Mouse (Mus musculus): ENCODE results near the gene Olfr765.
A peak's percentile ranks its signal among the peaks of the same experiment; 100 is the strongest.
"Not testable (repeated sequence)": the region's sequence is repeated elsewhere in the genome, so short reads cannot be mapped to it uniquely, and the experiment has no call there.

The Olfr765 gene

DNA sequence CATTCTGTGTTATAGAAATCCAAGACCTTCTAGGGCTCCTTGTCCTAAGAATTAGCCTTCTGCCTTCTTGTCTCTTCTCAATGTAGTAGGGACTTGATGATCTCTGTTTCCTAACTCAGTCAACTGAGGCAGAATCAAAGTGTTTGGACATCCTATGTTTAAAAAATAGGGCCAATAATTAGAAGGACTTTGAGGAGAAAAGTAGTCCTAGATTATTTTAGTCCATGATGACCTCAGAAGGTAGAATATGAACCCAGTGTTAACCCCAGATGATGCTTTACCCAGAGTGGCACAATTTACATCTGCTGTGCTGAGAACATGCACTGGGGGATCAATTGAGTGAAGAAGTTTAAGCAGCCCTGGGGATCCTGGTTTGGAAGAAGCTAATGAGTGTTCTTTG lies at the start of gene Olfr765:
Gene Olfr765, minus strand, starts transcription at position 101 of the 400 bp plus-strand sequence.
- DNase-seq (ENCODE audit: low spot score in 2 of 2): not testable (repeated sequence)

GRCm38 (mm10) chr10:129099275-129099674 lies 49.5 kb upstream of the Olfr765 start, which contains the start of gene Olfr768:
Olfr768 (minus strand) TSS chr10:129099375.
- DNase-seq (ENCODE audit: low spot score in 2 of 2): no peak

DNA sequence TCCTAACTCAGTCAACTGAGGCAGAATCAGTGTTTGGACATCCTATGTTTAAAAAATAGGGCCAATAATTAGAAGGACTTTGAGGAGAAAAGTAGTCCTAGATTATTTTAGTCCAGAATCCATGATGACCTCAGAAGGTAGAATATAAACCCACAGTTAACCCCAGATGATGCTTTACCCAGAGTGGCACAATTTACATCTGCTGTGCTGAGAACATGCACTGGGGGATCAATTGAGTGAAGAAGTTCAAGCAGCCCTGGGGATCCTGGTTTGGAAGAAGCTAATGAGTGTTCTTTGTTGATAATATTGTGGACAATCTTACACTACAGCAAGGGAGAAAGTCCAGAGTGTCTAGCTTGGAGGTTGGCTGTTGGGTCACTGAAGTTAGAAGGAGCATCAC lies 33.0 kb upstream of the Olfr765 start, which contains the start of gene Olfr767:
Gene Olfr767, minus strand, starts transcription at position 101 of the 400 bp plus-strand sequence.
- not testable (repeated sequence) for DNase-seq (ENCODE audit: low spot score in 2 of 2)

DNA sequence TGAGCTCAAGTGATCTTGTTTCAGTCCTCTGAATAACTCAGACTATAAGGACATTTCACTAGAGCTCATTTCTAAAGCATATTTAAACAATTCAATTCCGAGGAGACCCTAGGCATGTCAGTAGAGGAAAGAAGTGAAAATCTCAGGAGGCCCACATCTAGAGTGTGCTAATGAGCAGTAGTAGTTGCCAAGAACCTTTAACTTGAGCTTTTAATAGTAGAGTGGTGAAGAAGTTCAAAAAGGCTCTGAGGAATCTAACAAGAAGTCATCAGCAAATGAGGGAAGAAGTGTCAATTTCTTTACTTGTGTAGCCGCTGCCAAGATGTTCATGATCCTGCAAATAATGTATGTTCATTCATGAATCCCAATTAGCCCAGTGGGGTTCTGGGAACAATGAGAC lies 19.1 kb upstream of the Olfr765 start, which contains the start of gene Olfr766-ps1:
Gene Olfr766-ps1, minus strand, starts transcription at position 101 of the 400 bp plus-strand sequence.
- no peak for DNase-seq (ENCODE audit: low spot score in 2 of 2)

DNA sequence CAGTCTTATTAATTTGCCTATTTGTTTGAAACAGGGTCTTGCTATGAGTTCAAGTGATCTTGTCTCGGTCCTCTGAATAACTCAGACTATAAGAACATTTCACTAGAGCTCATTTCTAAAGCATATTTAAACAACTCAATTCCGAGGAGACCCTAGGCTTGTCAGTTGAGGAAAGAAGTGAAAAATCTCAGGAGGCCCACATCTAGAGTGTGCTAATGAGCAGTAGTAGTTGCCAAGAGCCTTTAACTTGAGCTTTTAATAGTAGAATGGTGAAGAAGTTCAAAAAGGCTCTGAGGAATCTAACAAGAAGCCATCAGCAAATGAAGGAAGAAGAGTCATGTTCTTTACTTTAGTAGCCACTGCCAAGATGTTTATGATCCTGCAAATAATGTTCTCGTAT lies 10.0 kb downstream of the Olfr765 start, which contains the start of gene Olfr764-ps1:
Gene Olfr764-ps1, minus strand, starts transcription at position 101 of the 400 bp plus-strand sequence.
- DNase-seq (ENCODE audit: low spot score in 2 of 2): no peak

DNA sequence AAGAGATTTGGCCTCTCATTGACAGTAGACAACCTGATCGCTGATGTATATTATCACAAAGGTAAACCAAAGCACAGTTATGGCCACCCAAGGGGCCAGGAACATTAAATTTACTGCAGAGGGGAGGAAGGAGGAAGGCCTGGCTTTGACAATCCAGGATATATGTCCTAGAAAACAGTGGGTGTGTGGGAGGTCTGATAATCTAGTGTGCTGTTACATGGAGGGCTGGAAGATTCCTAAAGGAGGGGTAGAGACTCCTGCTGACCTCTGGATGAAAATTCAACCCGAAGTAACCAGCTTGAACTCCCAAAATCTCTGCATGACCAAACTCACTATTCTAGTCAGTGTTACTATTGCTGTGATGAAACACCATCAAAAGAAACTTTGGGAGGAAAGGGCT lies 21.5 kb downstream of the Olfr765 start:
- DNase-seq (ENCODE audit: low spot score in 2 of 2): no peak

- peak; percentile 37 to 51 for DNase-seq (ENCODE audit: low spot score in 2 of 2)
Observed at GRCm38 (mm10) chr10:129026018-129026662, 23.7 kb downstream of the Olfr765 start.

DNA sequence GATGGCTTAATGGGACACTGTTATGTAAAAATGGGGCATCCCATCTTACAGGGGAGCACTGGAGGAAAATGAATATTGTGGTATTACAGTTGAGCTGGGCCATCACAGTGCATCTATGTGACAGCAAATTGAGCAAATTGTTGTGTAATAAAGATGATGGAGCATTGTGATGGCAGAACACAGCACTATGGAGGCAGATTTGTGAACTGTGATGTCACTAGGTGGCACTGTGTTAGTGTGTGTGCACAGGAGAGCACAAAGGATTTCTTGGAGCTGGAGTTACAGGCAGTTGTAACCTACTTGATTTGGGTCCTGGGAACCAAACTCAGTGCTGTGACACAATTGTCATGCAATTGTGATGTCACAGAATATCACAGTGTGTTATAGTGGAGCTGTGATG lies 26.5 kb downstream of the Olfr765 start:
- no peak for DNase-seq (ENCODE audit: low spot score in 2 of 2)

DNA sequence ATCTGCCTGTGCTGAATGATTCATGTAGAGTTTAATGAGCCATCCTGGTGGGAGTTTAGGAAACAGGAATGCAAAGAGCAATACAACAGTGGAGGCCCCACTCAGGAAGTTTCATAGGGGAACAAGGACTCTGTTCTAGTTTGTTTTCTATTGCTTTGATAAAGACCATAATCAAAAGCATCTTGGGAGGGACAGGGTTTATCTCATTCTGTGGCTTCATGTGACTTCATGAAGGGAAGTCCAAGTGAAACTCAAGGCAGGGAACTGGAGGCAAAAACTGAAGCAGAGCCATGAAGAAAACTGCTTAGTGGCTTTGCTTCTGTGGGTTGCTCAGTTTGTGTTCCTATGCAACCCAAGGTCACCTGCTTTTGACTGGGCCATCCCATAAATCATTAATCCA lies 35.3 kb downstream of the Olfr765 start:
- no peak for DNase-seq (ENCODE audit: low spot score in 2 of 2)

- not testable (repeated sequence) for DNase-seq (ENCODE audit: low spot score in 2 of 2)
Observed at GRCm38 (mm10) chr10:129011511-129011910, 38.3 kb downstream of the Olfr765 start.

GRCm38 (mm10) chr10:129010288-129010841 lies 39.4 kb downstream of the Olfr765 start, which contains the start of gene Olfr763:
Olfr763 (plus strand) TSS chr10:129010791.
- DNase-seq (ENCODE audit: low spot score in 2 of 2): no peak

DNA sequence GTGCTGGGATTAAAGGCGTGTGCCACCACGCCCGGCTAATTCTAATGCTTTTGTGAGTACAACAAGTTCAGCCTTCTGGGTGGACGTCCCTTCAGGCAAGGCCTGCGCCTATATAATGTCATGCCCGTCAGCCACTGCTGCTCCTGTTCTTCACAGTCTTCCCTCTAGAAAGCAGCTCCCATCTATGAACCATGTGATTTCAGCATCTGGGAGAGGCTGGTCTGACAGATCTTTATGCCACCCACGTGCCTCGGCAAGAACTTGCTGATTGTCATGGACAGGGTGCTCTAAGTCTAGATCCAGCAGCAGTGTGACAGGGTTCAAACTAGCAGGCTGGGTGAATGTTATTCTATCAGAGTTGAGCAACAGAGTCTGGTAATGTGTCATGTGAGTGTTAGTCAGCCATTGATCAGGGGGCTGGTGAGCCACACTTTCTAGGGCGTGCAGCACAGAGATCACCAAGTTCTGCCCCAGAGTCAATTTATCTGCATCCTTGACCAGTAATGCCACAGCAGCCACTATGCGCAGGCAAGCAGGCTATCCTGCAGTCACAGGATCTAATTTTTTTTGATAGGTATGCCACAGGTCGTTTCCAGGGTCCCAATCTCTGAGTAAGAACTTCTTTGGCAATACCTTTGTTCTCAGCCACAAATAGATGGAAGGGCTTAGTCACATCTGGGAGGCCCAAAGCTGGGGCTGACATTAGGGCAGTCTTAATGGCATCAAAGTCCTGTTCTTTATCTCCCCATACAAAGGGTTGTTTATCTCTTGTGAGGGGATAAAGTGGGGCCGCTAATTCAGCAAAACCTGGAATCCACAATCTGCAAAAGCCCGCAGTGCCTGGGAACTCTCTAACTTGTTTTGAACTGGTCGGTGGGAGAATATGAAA lies 45.5 kb downstream of the Olfr765 start:
- DNase-seq (ENCODE audit: low spot score in 2 of 2): no peak

GRCm38 (mm10) chr10:128996523-128997040 lies 53.2 kb downstream of the Olfr765 start:
- no peak for DNase-seq (ENCODE audit: low spot score in 2 of 2)

DNA sequence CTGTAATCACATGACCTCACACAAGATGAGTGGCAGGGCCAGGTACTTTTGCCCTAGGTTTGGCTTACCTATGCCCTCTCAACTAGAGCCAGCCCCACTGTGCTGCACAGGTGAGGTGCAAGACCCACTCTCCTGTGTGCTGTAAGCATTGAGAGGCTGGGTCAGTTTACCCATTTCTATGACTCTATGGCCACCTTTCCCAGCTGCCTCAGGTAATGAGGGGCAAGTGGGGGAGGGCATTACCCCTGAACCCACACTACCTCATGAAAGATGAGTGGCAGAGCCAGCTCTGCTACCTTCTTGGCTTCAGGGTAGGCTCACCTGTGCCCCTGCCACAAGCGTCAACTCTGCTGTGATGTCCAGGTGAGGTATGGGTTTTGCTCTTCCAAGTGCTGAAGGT lies 54.0 kb downstream of the Olfr765 start:
- DNase-seq (ENCODE audit: low spot score in 2 of 2): no peak

Data from right cerebral cortex, postnatal 10 days (tissue).